Mouse (Mus musculus) CD4-positive, CD25-positive, alpha-beta regulatory T cell, adult 2 months (primary cell): ENCODE measurements around the gene Ccdc71l.

ENCODE experiments used
- DNase-seq: peaks from one replicate; pipeline ENCODE4 v3.0.0-alpha.2; 2012; ENCODE audit warnings: low read depth, low spot score

Gene Ccdc71l

GRCm38 (mm10) chr12:32378528-32379295 lies at the start of gene Ccdc71l:
Gene Ccdc71l (plus strand): TSS chr12:32378704.
- peak; percentile 89 for DNase-seq

GRCm38 (mm10) chr12:32339078-32339477 lies 39.4 kb upstream of the Ccdc71l start:
- no peak for DNase-seq

GRCm38 (mm10) chr12:32343487-32343886 lies 35.0 kb upstream of the Ccdc71l start:
- no peak for DNase-seq

GRCm38 (mm10) chr12:32346121-32346520 lies 32.4 kb upstream of the Ccdc71l start:
- no peak for DNase-seq

- no peak for DNase-seq
These were observed 30.0 kb upstream of the Ccdc71l start for GRCm38 (mm10) chr12:32348493-32348892.

GRCm38 (mm10) chr12:32351874-32352273 lies 26.6 kb upstream of the Ccdc71l start:
- DNase-seq, result no peak

GRCm38 (mm10) chr12:32379296-32379725 lies 807 bp downstream of the Ccdc71l start:
- DNase-seq, result peak; percentile 90

GRCm38 (mm10) chr12:32379731-32380130 lies 1.2 kb downstream of the Ccdc71l start:
- no peak for DNase-seq

GRCm38 (mm10) chr12:32380457-32380856 lies 2.0 kb downstream of the Ccdc71l start:
- no peak for DNase-seq

GRCm38 (mm10) chr12:32381011-32381410 lies 2.5 kb downstream of the Ccdc71l start:
- DNase-seq, result no peak

GRCm38 (mm10) chr12:32419537-32419936 lies 41.0 kb downstream of the Ccdc71l start:
- DNase-seq, result no peak

- no peak for DNase-seq
These were observed 49.3 kb downstream of the Ccdc71l start for GRCm38 (mm10) chr12:32427832-32428231.

- no peak for DNase-seq
These were observed 52.5 kb downstream of the Ccdc71l start for GRCm38 (mm10) chr12:32431004-32431403.
